ENCODE assay signal across 29 mouse cellular contexts in the genomic region with DNA sequence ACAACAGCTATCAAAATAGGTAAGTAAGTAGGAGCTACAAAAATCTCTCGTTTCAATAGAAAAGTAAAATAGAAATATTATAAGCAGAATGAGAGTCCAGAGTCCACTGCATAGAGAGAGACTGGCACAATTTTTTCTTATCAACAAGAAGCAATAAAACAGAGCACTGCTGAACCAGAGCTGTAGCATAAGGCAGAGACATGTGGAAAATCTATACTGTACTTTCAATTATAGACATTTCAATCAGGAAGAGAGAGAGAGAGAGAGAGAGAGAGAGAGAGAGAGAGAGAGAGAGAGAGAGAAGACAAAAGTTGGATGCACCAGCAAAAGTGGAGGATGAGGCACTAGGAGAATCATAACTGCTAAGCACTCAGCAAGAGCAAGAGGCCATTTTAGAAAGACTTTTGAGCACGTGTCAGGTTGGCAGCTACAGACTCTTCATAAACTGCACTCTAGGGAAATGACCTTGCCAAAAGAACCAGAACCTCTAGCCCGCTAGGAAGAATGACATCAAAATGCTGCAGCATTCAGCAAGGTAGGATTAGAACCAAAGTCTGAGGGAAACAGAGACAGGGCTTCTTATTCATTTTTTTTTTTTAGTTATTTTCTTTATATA. TPM values are rescaled to one million over a fixed set of nuclear protein-coding genes. Genes with fewer than 3 reads are reported as not detected.
DNase-seq lines count a peak whose midpoint lies in the region; ATAC-seq and TF ChIP-seq lines count a peak whose summit lies in the region.
"Had no signal": no experiment of that assay in that cellular context is flagged by ENCODE, and none has a peak within 500 bp of the region (broad histone marks: within the 10 kb centered on the region; RNA-seq: fewer than 3 reads in every experiment).

No protein-coding gene starts in this region.

- no peaks in the 10 kb centered on the region for H3K36me3 ChIP-seq in intestine, embryonic 16.5 days (ENCODE audit: control insufficient read depth, insufficient read depth, low read length)
- no peaks in the 10 kb centered on the region for H3K36me3 ChIP-seq in small intestine, adult 2 months (ENCODE audit: control insufficient read depth, insufficient read depth, low read length)
- H3K36me3 ChIP-seq: embryonic facial prominence, embryonic 13.5 days; embryonic facial prominence, embryonic 15.5 days; forebrain, embryonic 10.5 days; forebrain, embryonic 12.5 days had no signal

- DNase-seq in NIH3T3 (ENCODE audit: low read depth) (peak; percentile 29), adipocyte (ENCODE audit: low spot score) (peak; percentile 70)
- DNase-seq in thymus, postnatal 10 days (ENCODE audit: low spot score in 2 of 2) = no peak
- DNase-seq in right cerebral cortex, postnatal 4 days = no peak
- DNase-seq in gastrocnemius, postnatal 10 days = no peak
- DNase-seq: adrenal gland, postnatal 25 days; cerebellum, adult 11 months; cerebellum, adult 18-20 months; cerebellum, adult 8-10 months; cerebellum, adult 9-11 months; cerebellum, postnatal 14 days; cerebellum, postnatal 36 days; embryo, embryonic 11 days had no signal

- no peaks in the 10 kb centered on the region for H3K27me3 ChIP-seq in intestine, embryonic 16.5 days (replicated peaks; ENCODE audit: control insufficient read depth, insufficient read depth, low read length)
- H3K27me3 ChIP-seq in small intestine, adult 2 months (ENCODE audit: control insufficient read depth, insufficient read depth, low read length) = no peaks in the 10 kb centered on the region
- H3K27me3 ChIP-seq: embryonic facial prominence, embryonic 13.5 days; embryonic facial prominence, embryonic 15.5 days; forebrain, embryonic 12.5 days; Patski had no signal

- no peak overlapping the region for H3K9ac ChIP-seq in intestine, embryonic 16.5 days (ENCODE audit: low read depth, low read length)
- H3K9ac ChIP-seq: embryonic facial prominence, embryonic 13.5 days; embryonic facial prominence, embryonic 15.5 days; forebrain, embryonic 12.5 days had no signal

- peak overlapping the region; percentile 77 for H3K27ac ChIP-seq in intestine, embryonic 16.5 days (ENCODE audit: low read length)
- H3K27ac ChIP-seq in small intestine, adult 2 months (ENCODE audit: insufficient read depth, low read depth, low read length) = peak overlapping the region; percentile 84
- H3K27ac ChIP-seq: embryonic facial prominence, embryonic 13.5 days; embryonic facial prominence, embryonic 15.5 days; forebrain, embryonic 10.5 days; forebrain, embryonic 12.5 days had no signal

- peaks cover 4% of the 10 kb centered on the region; the same call in 1 of the 2 replicates for H3K9me3 ChIP-seq in intestine, embryonic 16.5 days (ENCODE audit: control insufficient read depth, low read length)
- H3K9me3 ChIP-seq: embryonic facial prominence, embryonic 13.5 days; embryonic facial prominence, embryonic 15.5 days; forebrain, embryonic 10.5 days; forebrain, embryonic 12.5 days had no signal

- no peaks in the 10 kb centered on the region for H3K4me1 ChIP-seq in intestine, embryonic 16.5 days (ENCODE audit: control insufficient read depth, insufficient read depth, low read length)
- H3K4me1 ChIP-seq in small intestine, adult 2 months (ENCODE audit: control insufficient read depth, insufficient read depth, insufficient read length, low read length) = no peaks in the 10 kb centered on the region
- H3K4me1 ChIP-seq: embryonic facial prominence, embryonic 13.5 days; embryonic facial prominence, embryonic 15.5 days; forebrain, embryonic 10.5 days; forebrain, embryonic 12.5 days had no signal

- no peak overlapping the region for H3K4me3 ChIP-seq in intestine, embryonic 16.5 days (ENCODE audit: low read length)
- H3K4me3 ChIP-seq in small intestine, adult 2 months (ENCODE audit: low read depth, low read length) = no peak overlapping the region
- H3K4me3 ChIP-seq: embryonic facial prominence, embryonic 13.5 days; embryonic facial prominence, embryonic 15.5 days; erythroblast, embryonic 14.5 days; forebrain, embryonic 10.5 days; forebrain, embryonic 12.5 days had no signal

- H3K4me2 ChIP-seq in intestine, embryonic 16.5 days (ENCODE audit: low read depth, low read length) = no peak overlapping the region
- H3K4me2 ChIP-seq: embryonic facial prominence, embryonic 13.5 days; embryonic facial prominence, embryonic 15.5 days; forebrain, embryonic 12.5 days had no signal

- WGBS in intestine, embryonic 16.5 days = 67% methylated on average over 3 of the region's 3 CpGs
- WGBS in small intestine, adult 2 months = 25% methylated on average over 3 of the region's 3 CpGs

- peak; percentile 97 for ATAC-seq in intestine, embryonic 16.5 days
- ATAC-seq: activated CD4-positive, CD25-positive, alpha-beta regulatory T cell, adult 4 months; forebrain, embryonic 14.5 days; forebrain, embryonic 16.5 days had no signal

- no peak for TF ChIP-seq POLR2A in small intestine, adult 2 months (IDR thresholded peaks at IDR 0.05; ENCODE audit: low read depth, low read length)

- no peak for TF ChIP-seq CTCF in small intestine, adult 2 months (IDR thresholded peaks at IDR 0.05; ENCODE audit: extremely low read depth, insufficient read length, insufficient replicate concordance, low read depth, low read length)

RNA-seq across cellular contexts. Expression of a gene that starts 26.3 kb away (rescaled TPM):
- polyA plus RNA-seq in intestine, embryonic 16.5 days (2015; fragmentation: Nextera tagmentation; extraction: Ambion mirVana) = 2.6 TPM in 2 replicates
- polyA plus RNA-seq in small intestine, adult 2 months (2012; rRNA removed) = 0.19 TPM in 1 of 2 replicates, not detected in the other
- not detected for total RNA-seq in gastrocnemius, postnatal 10 days (2021)
- total RNA-seq: adrenal gland, adult 2 months; adrenal gland, postnatal 25 days; MEL had no signal
- polyA plus RNA-seq: activated CD4-positive, CD25-positive, alpha-beta regulatory T cell, adult 4 months; adrenal gland, adult 2 months; C2C12; erythroblast, embryonic 14.5 days; forebrain, embryonic 12.5 days; forebrain, embryonic 14.5 days; forebrain, embryonic 16.5 days had no signal

RNA-seq across cellular contexts. Expression of a gene that starts 38.8 kb away (rescaled TPM):
- polyA plus RNA-seq in intestine, embryonic 16.5 days (2015; fragmentation: Nextera tagmentation; extraction: Ambion mirVana) = not detected in 2 replicates
- not detected in 2 replicates for polyA plus RNA-seq in small intestine, adult 2 months (2012; rRNA removed)
- not detected for total RNA-seq in gastrocnemius, postnatal 10 days (2021)
- total RNA-seq: adrenal gland, adult 2 months; adrenal gland, postnatal 10 days; adrenal gland, postnatal 25 days; common myeloid progenitor, adult 5-6 weeks; MEL had no signal
- polyA plus RNA-seq: activated CD4-positive, CD25-positive, alpha-beta regulatory T cell, adult 4 months; adrenal gland, adult 2 months; C2C12; erythroblast, embryonic 14.5 days; forebrain, embryonic 10.5 days; forebrain, embryonic 12.5 days; forebrain, embryonic 14.5 days; forebrain, embryonic 16.5 days; Patski had no signal

RNA-seq across cellular contexts. Expression of a gene that starts 52.5 kb away (rescaled TPM):
- polyA plus RNA-seq in intestine, embryonic 16.5 days (2015; fragmentation: Nextera tagmentation; extraction: Ambion mirVana) = 22.9 and 24.3 TPM in 2 replicates
- 2.6 and 6.8 TPM in 2 replicates for polyA plus RNA-seq in small intestine, adult 2 months (2012; rRNA removed)
- total RNA-seq in gastrocnemius, postnatal 10 days (2021) = 1 to 10 TPM; 2.3 to 2.6 TPM
- total RNA-seq: MEL had no signal
- polyA plus RNA-seq: erythroblast, embryonic 14.5 days had no signal

Comparison
In these comparisons a context has a peak if more than half of its experiments do, and no peak if none do; other contexts are left out.
1. DNase-seq: peak in NIH3T3 (single experiment) and adipocyte (single experiment); none in thymus, postnatal 10 days (0 of 2), right cerebral cortex, postnatal 4 days (single experiment) and gastrocnemius, postnatal 10 days (single experiment).